Mouse (Mus musculus): ENCODE data around the gene Galnt10. TPM values are rescaled to one million over a fixed set of nuclear protein-coding genes. Genes with fewer than 3 reads are reported as not detected.
"Not testable (repeated sequence)": the region's sequence is repeated elsewhere in the genome, so short reads cannot be mapped to it uniquely, and the experiment has no call there.

Galnt10 gene
- polyA plus RNA-seq, 1 experiment from 2014 or later, result 18.4 TPM

DNA sequence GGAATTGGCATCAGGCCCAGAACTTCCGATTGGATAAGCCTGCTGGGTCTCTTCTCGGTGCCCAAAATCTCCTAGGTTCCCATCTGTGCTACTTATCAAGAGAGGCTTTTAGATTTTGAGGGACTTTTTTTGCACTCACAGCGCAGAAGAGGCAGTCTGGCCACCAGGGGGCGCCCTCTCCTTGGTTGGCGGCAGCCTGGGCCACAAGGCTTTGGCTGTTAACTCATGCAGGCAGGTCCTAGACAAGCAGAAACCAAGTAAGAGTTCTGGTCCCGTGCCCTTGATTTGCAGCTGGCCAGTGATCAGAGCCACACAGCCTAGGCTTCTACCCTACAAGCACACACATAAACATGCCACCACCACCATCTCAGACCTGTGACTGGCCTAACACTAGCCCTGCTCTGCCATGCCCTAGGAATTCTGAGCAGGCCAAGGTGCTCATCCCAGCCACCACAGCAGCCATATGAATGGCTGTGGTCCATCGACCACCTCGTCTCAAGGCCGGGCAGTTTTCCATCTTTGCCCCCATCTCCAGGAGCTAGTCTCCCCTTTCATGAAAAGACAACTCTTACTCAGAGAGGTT, 174.8 kb downstream of the Galnt10 start:
- no peak overlapping the region for H3K4me2 ChIP-seq (ENCODE audit: low read length)
- no peaks in the 10 kb centered on the region for H3K27me3 ChIP-seq (ENCODE audit: insufficient read depth, low read length)
- H3K36me3 ChIP-seq (ENCODE audit: insufficient read depth, low read length), result no peaks in the 10 kb centered on the region
- 21% methylated on average over 9 of the region's 9 CpGs for WGBS
- no peaks in the 10 kb centered on the region for H3K9me3 ChIP-seq (replicated peaks; ENCODE audit: low read length)
- H3K9ac ChIP-seq (ENCODE audit: low read depth, low read length), result no peak overlapping the region
- TF ChIP-seq CTCF (IDR thresholded peaks at IDR 0.05; ENCODE audit: low read depth), result peak; percentile 94
- H3K4me1 ChIP-seq (replicated peaks; ENCODE audit: insufficient read depth, low read length), result no peaks in the 10 kb centered on the region
- peak; percentile 34; the same call in 1 of the 2 replicates for ATAC-seq (replicated peaks; ENCODE audit: low FRiP score, low read depth)
- H3K4me3 ChIP-seq (replicated peaks; ENCODE audit: low read depth, low read length), result no peak overlapping the region
- no peak overlapping the region for H3K27ac ChIP-seq
- DNase-seq (ENCODE audit: low spot score), result peak; percentile 85

GRCm38 (mm10) chr11:57823159-57823558, 177.9 kb downstream of the Galnt10 start:
- not testable (repeated sequence) for H3K36me3 ChIP-seq (ENCODE audit: insufficient read depth, low read length); H3K4me2 ChIP-seq (ENCODE audit: low read length); H3K9me3 ChIP-seq (replicated peaks; ENCODE audit: low read length); H3K9ac ChIP-seq (ENCODE audit: low read depth, low read length); DNase-seq (ENCODE audit: low spot score); ATAC-seq (replicated peaks; ENCODE audit: low FRiP score, low read depth); H3K27ac ChIP-seq; H3K4me3 ChIP-seq (replicated peaks; ENCODE audit: low read depth, low read length)
- 0 out of 2 replicates have a peak, but pooled peaks have one; percentile 15 for TF ChIP-seq CTCF (IDR thresholded peaks at IDR 0.05; ENCODE audit: low read depth)
- peaks cover 21% of the 10 kb centered on the region for H3K27me3 ChIP-seq (ENCODE audit: insufficient read depth, low read length)
- 96% methylated on average over 2 of the region's 2 CpGs for WGBS
- H3K4me1 ChIP-seq (replicated peaks; ENCODE audit: insufficient read depth, low read length), result peaks cover 11% of the 10 kb centered on the region; the same call in 1 of the 2 replicates

DNA sequence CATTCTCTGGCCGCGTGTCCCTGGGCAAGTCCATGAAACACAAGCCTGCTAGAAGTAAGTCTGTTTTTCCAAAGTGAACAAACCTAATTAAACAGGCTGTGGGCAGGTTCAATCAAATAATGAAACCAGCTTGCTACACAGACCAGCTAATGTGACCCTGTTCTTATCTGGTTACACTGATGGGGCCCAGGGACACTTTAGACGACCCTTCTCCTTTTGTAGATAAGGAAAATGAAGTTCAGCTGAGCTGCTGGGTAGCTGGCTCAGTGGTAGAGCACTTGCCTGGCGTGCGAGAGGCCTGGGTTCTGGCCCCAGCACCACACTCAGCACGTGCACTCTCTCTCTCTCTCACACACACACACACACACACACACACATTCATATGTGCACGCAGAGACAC, 178.5 kb downstream of the Galnt10 start:
- DNase-seq (ENCODE audit: low spot score) (no peak), ATAC-seq (replicated peaks; ENCODE audit: low FRiP score, low read depth) (no peak)
- WGBS, result 74% methylated on average over 7 of the region's 7 CpGs
- Histone ChIP-seq H3K9ac (ENCODE audit: low read depth, low read length) (no peak overlapping the region), H3K4me1 (replicated peaks; ENCODE audit: insufficient read depth, low read length) (peaks cover 11% of the 10 kb centered on the region), H3K27ac (no peak overlapping the region), H3K4me2 (ENCODE audit: low read length) (no peak overlapping the region), H3K9me3 (replicated peaks; ENCODE audit: low read length) (no peaks in the 10 kb centered on the region), H3K4me3 (replicated peaks; ENCODE audit: low read depth, low read length) (no peak overlapping the region), H3K36me3 (ENCODE audit: insufficient read depth, low read length) (no peaks in the 10 kb centered on the region), H3K27me3 (ENCODE audit: insufficient read depth, low read length) (peaks cover 25% of the 10 kb centered on the region)
- TF ChIP-seq CTCF (IDR thresholded peaks at IDR 0.05; ENCODE audit: low read depth), result no peak

DNA sequence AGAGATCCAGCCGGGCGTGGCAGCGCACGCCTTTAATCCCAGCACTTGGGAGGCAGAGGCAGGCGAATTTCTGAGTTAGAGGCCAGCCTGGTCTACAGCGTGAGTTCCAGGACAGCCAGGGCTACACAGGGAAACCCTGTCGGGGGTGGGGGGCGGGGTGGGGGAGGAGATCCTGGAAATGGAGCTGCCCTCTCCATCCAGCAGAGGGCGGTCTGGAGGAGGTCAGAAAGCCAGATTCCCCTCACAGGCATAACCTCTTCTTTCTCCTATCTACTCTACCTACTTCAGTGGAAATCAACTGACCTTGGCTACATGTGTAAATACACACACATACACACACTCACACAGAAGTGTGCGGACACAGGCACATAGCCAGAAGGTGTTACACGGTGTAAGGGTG, 180.0 kb downstream of the Galnt10 start:
- peaks cover 19% of the 10 kb centered on the region for H3K4me1 ChIP-seq (replicated peaks; ENCODE audit: insufficient read depth, low read length)
- H3K4me3 ChIP-seq (replicated peaks; ENCODE audit: low read depth, low read length); H3K9me3 ChIP-seq (replicated peaks; ENCODE audit: low read length); H3K4me2 ChIP-seq (ENCODE audit: low read length); DNase-seq (ENCODE audit: low spot score); H3K9ac ChIP-seq (ENCODE audit: low read depth, low read length); ATAC-seq (replicated peaks; ENCODE audit: low FRiP score, low read depth); H3K27ac ChIP-seq; H3K36me3 ChIP-seq (ENCODE audit: insufficient read depth, low read length): not testable (repeated sequence)
- 68% methylated on average over 11 of the region's 11 CpGs for WGBS
- H3K27me3 ChIP-seq (ENCODE audit: insufficient read depth, low read length), result peaks cover 39% of the 10 kb centered on the region
- TF ChIP-seq CTCF (IDR thresholded peaks at IDR 0.05; ENCODE audit: low read depth), result peak; percentile 20; the same call in 1 of the 2 replicates

DNA sequence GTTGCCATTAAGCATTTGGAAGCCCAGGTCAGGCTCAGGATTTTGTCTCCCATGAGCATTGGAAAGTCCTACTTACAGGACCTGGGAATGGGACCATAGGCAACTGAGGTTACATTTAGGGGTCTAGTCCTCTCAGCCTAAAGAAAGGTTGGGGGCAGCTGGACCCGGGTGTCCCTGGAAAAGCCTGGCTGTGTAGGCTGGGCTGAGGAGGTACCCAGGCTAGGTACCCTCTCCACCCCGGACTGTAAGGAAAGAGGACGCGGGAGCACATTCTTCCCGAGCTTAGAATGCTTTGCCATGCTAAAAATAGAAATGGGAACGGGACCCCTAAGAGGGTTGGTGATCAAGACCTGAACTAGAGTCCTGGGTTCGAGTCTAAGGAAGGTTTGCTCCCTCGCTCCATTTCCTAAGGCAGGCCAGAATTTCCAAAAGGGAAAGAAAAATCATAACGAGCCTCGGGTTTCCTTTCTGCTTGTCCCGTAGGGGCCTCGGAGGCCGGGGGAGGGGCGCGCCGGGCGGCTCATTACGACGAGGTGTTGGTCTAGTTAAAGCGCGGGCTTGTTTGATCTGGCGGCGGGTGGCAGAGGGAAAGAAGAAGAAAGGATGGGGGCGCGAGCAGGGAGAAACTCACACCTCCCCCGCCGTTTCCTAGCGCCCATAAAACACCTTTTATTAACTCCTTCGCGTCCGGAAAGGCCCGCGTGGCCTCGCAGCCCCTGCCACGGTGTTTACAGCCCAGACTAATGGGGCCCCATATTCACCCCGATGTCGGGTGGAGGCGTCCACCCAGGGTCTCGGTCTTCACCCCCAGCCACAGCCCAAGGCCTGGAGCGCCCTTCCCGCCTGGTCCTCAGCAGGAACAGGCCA, 182.0 kb downstream of the Galnt10 start:
- H3K4me2 ChIP-seq (ENCODE audit: low read length), result peak overlapping the region; percentile 53
- ATAC-seq (replicated peaks; ENCODE audit: low FRiP score, low read depth) (no peak), DNase-seq (ENCODE audit: low spot score) (no peak)
- H3K4me3 ChIP-seq (replicated peaks; ENCODE audit: low read depth, low read length), result peak overlapping the region; percentile 27
- no peaks in the 10 kb centered on the region for H3K36me3 ChIP-seq (ENCODE audit: insufficient read depth, low read length)
- no peaks in the 10 kb centered on the region for H3K9me3 ChIP-seq (replicated peaks; ENCODE audit: low read length)
- under 1% methylated on average over 41 of the region's 41 CpGs for WGBS
- H3K27ac ChIP-seq, result no peak overlapping the region
- peaks cover 19% of the 10 kb centered on the region for H3K4me1 ChIP-seq (replicated peaks; ENCODE audit: insufficient read depth, low read length)
- H3K27me3 ChIP-seq (ENCODE audit: insufficient read depth, low read length), result peaks cover 59% of the 10 kb centered on the region
- H3K9ac ChIP-seq (ENCODE audit: low read depth, low read length), result 0 out of 2 replicates have a peak overlapping the region, but pooled peaks have one; percentile 23
- TF ChIP-seq CTCF (IDR thresholded peaks at IDR 0.05; ENCODE audit: low read depth), result no peak

GRCm38 (mm10) chr11:57827915-57828545, 182.8 kb downstream of the Galnt10 start:
- no peaks in the 10 kb centered on the region for H3K36me3 ChIP-seq (ENCODE audit: insufficient read depth, low read length)
- peak overlapping the region; percentile 53 for H3K4me2 ChIP-seq (ENCODE audit: low read length)
- DNase-seq (ENCODE audit: low spot score) (no peak), ATAC-seq (replicated peaks; ENCODE audit: low FRiP score, low read depth) (no peak)
- WGBS, result under 1% methylated on average over 33 of the region's 33 CpGs
- H3K9ac ChIP-seq (ENCODE audit: low read depth, low read length), result 0 out of 2 replicates have a peak overlapping the region, but pooled peaks have one; percentile 23
- H3K4me1 ChIP-seq (replicated peaks; ENCODE audit: insufficient read depth, low read length), result peaks cover 19% of the 10 kb centered on the region
- TF ChIP-seq CTCF (IDR thresholded peaks at IDR 0.05; ENCODE audit: low read depth), result no peak
- peak overlapping the region; percentile 27 for H3K4me3 ChIP-seq (replicated peaks; ENCODE audit: low read depth, low read length)
- no peaks in the 10 kb centered on the region for H3K9me3 ChIP-seq (replicated peaks; ENCODE audit: low read length)
- H3K27me3 ChIP-seq (ENCODE audit: insufficient read depth, low read length), result peaks cover 66% of the 10 kb centered on the region
- no peak overlapping the region for H3K27ac ChIP-seq
